Comparison of ENCODE assay signal across 8 mouse cellular contexts in genomic region chr19:18671056-18671741, GRCm38 (mm10). TPM values are rescaled to one million over a fixed set of nuclear protein-coding genes. Genes with fewer than 3 reads are reported as not detected.
DNase-seq lines count a peak whose midpoint lies in the region; ATAC-seq and TF ChIP-seq lines count a peak whose summit lies in the region.

No protein-coding gene starts in this region.

- H3K9me3 ChIP-seq in kidney, embryonic 15.5 days (replicated peaks) = no peaks in the 10 kb centered on the region
- no peaks in the 10 kb centered on the region for H3K9me3 ChIP-seq in stomach, postnatal 0 days (ENCODE audit: control insufficient read depth, low read length)

- H3K27me3 ChIP-seq in kidney, embryonic 15.5 days = no peaks in the 10 kb centered on the region
- no peaks in the 10 kb centered on the region for H3K27me3 ChIP-seq in stomach, postnatal 0 days (ENCODE audit: control insufficient read depth, insufficient read depth, low read length)

- under 1% methylated on average over 53 of the region's 64 CpGs for WGBS in kidney, embryonic 15.5 days
- under 1% methylated on average over 53 of the region's 64 CpGs for WGBS in stomach, postnatal 0 days

- peak overlapping the region; percentile 90 for H3K9ac ChIP-seq in kidney, embryonic 15.5 days
- peak overlapping the region; percentile 81 for H3K9ac ChIP-seq in stomach, postnatal 0 days (ENCODE audit: low read length)

- TF ChIP-seq CTCF in stomach, postnatal 0 days (IDR thresholded peaks at IDR 0.05; ENCODE audit: low read depth) = no peak

- H3K4me2 ChIP-seq in kidney, embryonic 15.5 days = peak overlapping the region; percentile 56
- peak overlapping the region; percentile 66 for H3K4me2 ChIP-seq in stomach, postnatal 0 days (replicated peaks; ENCODE audit: low read depth)

- no peaks in the 10 kb centered on the region for H3K36me3 ChIP-seq in kidney, embryonic 15.5 days
- H3K36me3 ChIP-seq in stomach, postnatal 0 days (ENCODE audit: control insufficient read depth, insufficient read depth, low read length) = no peaks in the 10 kb centered on the region

- DNase-seq in 3134 (ENCODE audit: extremely low read depth, insufficient read length, low spot score) (peak; percentile 66), liver (peak; percentile 67)
- peak; percentile 35 for DNase-seq in embryo, embryonic 10 days (ENCODE audit: low spot score)
- DNase-seq in gastrocnemius, postnatal 4 days (ENCODE audit: low spot score in 2 of 2) = peak; percentile 46 to 48
- peak; percentile 69 for DNase-seq in naive thymus-derived CD4-positive, alpha-beta T cell, adult 2 months (ENCODE audit: low read depth)
- DNase-seq in stomach, postnatal 0 days (ENCODE audit: low spot score) = peak; percentile 66

- peak overlapping the region; percentile 90 for H3K4me3 ChIP-seq in kidney, embryonic 15.5 days (replicated peaks)
- peak overlapping the region; percentile 68 for H3K4me3 ChIP-seq in stomach, postnatal 0 days (ENCODE audit: low read depth, low read length)

- H3K27ac ChIP-seq in kidney, embryonic 15.5 days = peak overlapping the region; percentile 88
- H3K27ac ChIP-seq in stomach, postnatal 0 days (replicated peaks) = peak overlapping the region; percentile 87

- TF ChIP-seq EP300 in stomach, postnatal 0 days (optimal IDR thresholded peaks at IDR 0.05) = no peak

- H3K4me1 ChIP-seq in kidney, embryonic 15.5 days = peaks cover 27% of the 10 kb centered on the region
- H3K4me1 ChIP-seq in stomach, postnatal 0 days (replicated peaks; ENCODE audit: control insufficient read depth, insufficient read depth) = peaks cover 6% of the 10 kb centered on the region; the same call in 1 of the 2 replicates

- ATAC-seq in activated CD4-positive, CD25-positive, alpha-beta regulatory T cell, adult 4 months = peak; percentile 14
- ATAC-seq in kidney, embryonic 15.5 days (replicated peaks; ENCODE audit: low FRiP score) = peak; percentile 5
- peak; percentile 74 for ATAC-seq in stomach, postnatal 0 days (ENCODE audit: low FRiP score, low TSS enrichment)

RNA-seq across cellular contexts. Expression of gene Carnmt1, which starts 0.6 kb away (rescaled TPM):
- polyA plus RNA-seq in activated CD4-positive, CD25-positive, alpha-beta regulatory T cell, adult 4 months (2017; shearing (Covaris generic)) = 1 to 10 TPM; 2.7 to 4.3 TPM
- 10 to 100 TPM; 27.7 to 28.0 TPM for total RNA-seq in gastrocnemius, postnatal 4 days (2021)
- 32.8 and 35.2 TPM in 2 replicates for polyA plus RNA-seq in kidney, embryonic 15.5 days (2015; fragmentation: Nextera tagmentation; extraction: Ambion mirVana)
- polyA plus RNA-seq in stomach, postnatal 0 days (2015; fragmentation: Nextera tagmentation; extraction: Ambion mirVana) = 18.4 and 18.6 TPM in 2 replicates

RNA-seq across cellular contexts. Expression of gene Nmrk1, which starts 39.4 kb away (rescaled TPM):
- 1 to 10 TPM; 6.0 to 7.3 TPM for polyA plus RNA-seq in activated CD4-positive, CD25-positive, alpha-beta regulatory T cell, adult 4 months (2017; shearing (Covaris generic))
- 1 to 10 TPM; 5.6 to 5.9 TPM for total RNA-seq in gastrocnemius, postnatal 4 days (2021)
- polyA plus RNA-seq in kidney, embryonic 15.5 days (2015; fragmentation: Nextera tagmentation; extraction: Ambion mirVana) = 24.0 and 24.7 TPM in 2 replicates
- 4.9 and 6.2 TPM in 2 replicates for polyA plus RNA-seq in stomach, postnatal 0 days (2015; fragmentation: Nextera tagmentation; extraction: Ambion mirVana)

RNA-seq across cellular contexts. Expression of gene Ostf1, which starts 39.6 kb away (rescaled TPM):
- polyA plus RNA-seq in activated CD4-positive, CD25-positive, alpha-beta regulatory T cell, adult 4 months (2017; shearing (Covaris generic)) = 100 to 1,000 TPM; 142 to 143 TPM
- 10 to 100 TPM; 39.9 to 42.2 TPM for total RNA-seq in gastrocnemius, postnatal 4 days (2021)
- 114 TPM in 2 replicates for polyA plus RNA-seq in kidney, embryonic 15.5 days (2015; fragmentation: Nextera tagmentation; extraction: Ambion mirVana)
- 129 and 134 TPM in 2 replicates for polyA plus RNA-seq in stomach, postnatal 0 days (2015; fragmentation: Nextera tagmentation; extraction: Ambion mirVana)

RNA-seq across cellular contexts. Expression of gene D030056L22Rik, which starts 41.8 kb away (rescaled TPM):
- polyA plus RNA-seq in activated CD4-positive, CD25-positive, alpha-beta regulatory T cell, adult 4 months (2017; shearing (Covaris generic)) = 1 to 10 TPM; 2.5 to 4.0 TPM
- 1 to 10 TPM; 4.8 TPM for total RNA-seq in gastrocnemius, postnatal 4 days (2021)
- polyA plus RNA-seq in kidney, embryonic 15.5 days (2015; fragmentation: Nextera tagmentation; extraction: Ambion mirVana) = 34.6 and 38.9 TPM in 2 replicates
- 11.4 and 12.8 TPM in 2 replicates for polyA plus RNA-seq in stomach, postnatal 0 days (2015; fragmentation: Nextera tagmentation; extraction: Ambion mirVana)

Comparison
In these comparisons a context has a peak if more than half of its experiments do, and no peak if none do; other contexts are left out.
1. Peak in every context shown above with its lines: DNase-seq, ATAC-seq, H3K4me3 ChIP-seq and H3K27ac ChIP-seq.
2. ATAC-seq: peak in every context shown above with its lines; median percentile 74 in stomach, postnatal 0 days; 14 in activated CD4-positive, CD25-positive, alpha-beta regulatory T cell, adult 4 months; 5 in kidney, embryonic 15.5 days.